Mouse (Mus musculus) cerebellum, adult 8-10 months (tissue): ENCODE data around the gene Myh13.

Experiments
- DNase-seq: peaks from one replicate; pipeline ENCODE4 v3.0.0; 2022

The Myh13 gene

GRCm38 (mm10) chr11:67321358-67321757 is at the start of gene Myh13:
Gene Myh13, plus strand, starts transcription at chr11:67321658.
- no peak for DNase-seq

- no peak for DNase-seq
Observed at GRCm38 (mm10) chr11:67276601-67277174, 44.8 kb upstream of the Myh13 start, which contains the start of gene Myh8. Gene Myh8, plus strand, starts transcription at chr11:67277124.

GRCm38 (mm10) chr11:67293440-67293839 is 28.0 kb upstream of the Myh13 start:
- no peak for DNase-seq

- no peak for DNase-seq
Observed at GRCm38 (mm10) chr11:67313733-67314452, 7.6 kb upstream of the Myh13 start.

GRCm38 (mm10) chr11:67326536-67326935 is 5.1 kb downstream of the Myh13 start:
- no peak for DNase-seq

GRCm38 (mm10) chr11:67344556-67344955 is 23.1 kb downstream of the Myh13 start:
- DNase-seq = no peak

GRCm38 (mm10) chr11:67345186-67345855 is 23.9 kb downstream of the Myh13 start:
- peak; percentile 37 for DNase-seq

GRCm38 (mm10) chr11:67345856-67346236 is 24.4 kb downstream of the Myh13 start:
- no peak for DNase-seq

- peak; percentile 73 for DNase-seq
Observed at GRCm38 (mm10) chr11:67350153-67350768, 28.8 kb downstream of the Myh13 start.

- no peak for DNase-seq
Observed at GRCm38 (mm10) chr11:67353011-67353410, 31.6 kb downstream of the Myh13 start.

- DNase-seq = no peak
Observed at GRCm38 (mm10) chr11:67358031-67358430, 36.6 kb downstream of the Myh13 start.

- DNase-seq = no peak
Observed at GRCm38 (mm10) chr11:67362236-67362635, 40.8 kb downstream of the Myh13 start.

GRCm38 (mm10) chr11:67364551-67364950 is 43.1 kb downstream of the Myh13 start:
- DNase-seq = peak; percentile 36

- no peak for DNase-seq
Observed at GRCm38 (mm10) chr11:67364986-67365721, 43.7 kb downstream of the Myh13 start.

- DNase-seq = no peak
Observed at GRCm38 (mm10) chr11:67366936-67367335, 45.5 kb downstream of the Myh13 start.

- DNase-seq = peak; percentile 30
Observed at GRCm38 (mm10) chr11:67373333-67373732, 51.9 kb downstream of the Myh13 start.

- DNase-seq = no peak
Observed at GRCm38 (mm10) chr11:67376308-67376707, 54.9 kb downstream of the Myh13 start.

- DNase-seq = no peak
Observed at GRCm38 (mm10) chr11:67379703-67380510, 58.4 kb downstream of the Myh13 start.

GRCm38 (mm10) chr11:67381833-67382232 is 60.4 kb downstream of the Myh13 start:
- no peak for DNase-seq

GRCm38 (mm10) chr11:67384653-67385052 is 63.2 kb downstream of the Myh13 start:
- no peak for DNase-seq

GRCm38 (mm10) chr11:67386815-67387415 is 65.5 kb downstream of the Myh13 start:
- no peak for DNase-seq
